Mouse (Mus musculus): ENCODE measurements around the gene Rnf148.

The Rnf148 gene

GRCm38 (mm10) chr6:23655036-23655435 is at the start of gene Rnf148:
Rnf148 (minus strand) TSS chr6:23655136.
- DNase-seq: no peak

- DNase-seq: no peak
These were observed 45.9 kb upstream of the Rnf148 start for GRCm38 (mm10) chr6:23700879-23701278.

GRCm38 (mm10) chr6:23678172-23678571 is 23.2 kb upstream of the Rnf148 start:
- DNase-seq: no peak

GRCm38 (mm10) chr6:23650205-23650604 is 4.7 kb downstream of the Rnf148 start, which contains the start of gene Rnf133:
Rnf133 (minus strand) TSS chr6:23650305.
- DNase-seq: no peak

GRCm38 (mm10) chr6:23648732-23649131 is 6.2 kb downstream of the Rnf148 start:
- no peak for DNase-seq

GRCm38 (mm10) chr6:23647627-23648247 is 7.2 kb downstream of the Rnf148 start:
- DNase-seq: no peak

- DNase-seq: no peak
These were observed 17.9 kb downstream of the Rnf148 start for GRCm38 (mm10) chr6:23637081-23637480.

- no peak for DNase-seq
These were observed 19.7 kb downstream of the Rnf148 start for GRCm38 (mm10) chr6:23635208-23635607.

GRCm38 (mm10) chr6:23634016-23634415 is 20.9 kb downstream of the Rnf148 start:
- DNase-seq: no peak

GRCm38 (mm10) chr6:23630465-23630864 is 24.5 kb downstream of the Rnf148 start:
- DNase-seq: no peak
